8 mouse cellular contexts compared by ENCODE assay signal in the genomic region with DNA sequence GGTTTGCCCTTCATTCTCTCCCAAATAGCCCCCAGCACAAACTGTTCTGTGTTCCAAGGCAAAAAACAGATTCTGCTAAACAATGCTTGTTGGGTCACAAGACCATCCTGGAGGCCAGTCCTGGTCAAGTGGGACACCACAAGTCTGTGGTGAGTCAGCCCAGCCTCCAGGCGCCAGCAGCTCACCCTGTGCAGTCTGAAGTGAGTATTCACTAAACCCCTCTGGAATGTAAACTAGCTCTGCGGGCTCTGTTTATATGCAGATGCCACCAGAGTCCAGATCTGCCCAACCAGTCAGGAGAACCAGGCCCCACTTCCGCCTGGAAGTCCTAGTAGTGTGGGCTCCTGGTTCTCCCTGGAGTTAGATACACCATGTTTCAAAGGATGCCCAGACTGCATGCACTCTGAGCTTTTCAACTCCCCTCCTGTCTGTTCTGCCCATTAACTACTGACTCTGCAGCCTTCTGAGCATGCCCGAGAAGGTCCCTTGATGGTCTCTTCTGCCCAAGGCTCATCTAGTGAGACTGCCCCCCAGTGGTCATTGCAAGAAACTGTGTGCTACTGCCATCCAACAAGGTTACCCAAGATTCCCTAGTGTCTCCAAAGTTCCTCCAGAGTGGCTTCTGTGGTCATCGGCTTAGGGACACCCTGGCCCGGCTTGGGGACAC. TPM values are rescaled to one million over a fixed set of nuclear protein-coding genes. Genes with fewer than 3 reads are reported as not detected.
DNase-seq lines count a peak whose midpoint lies in the region; ATAC-seq and TF ChIP-seq lines count a peak whose summit lies in the region.

No protein-coding gene starts in this region.

- in situ Hi-C loops in ES-E14 (cut with MboI; ENCODE audit: low sequenced_read_pairs in 2 of 2, unreplicated experiment in 2 of 2) = no loop called here

- peaks cover 15% of the 10 kb centered on the region; the same call in 1 of the 2 replicates for H3K36me3 ChIP-seq in ES-E14 (ENCODE audit: control insufficient read depth, insufficient read depth, low read length, poor library complexity, severe bottlenecking)
- peaks cover 3% of the 10 kb centered on the region; the same call in 1 of the 2 replicates for H3K36me3 ChIP-seq in intestine, embryonic 14.5 days (ENCODE audit: control insufficient read depth, insufficient read depth, low read length)
- peaks cover 9% of the 10 kb centered on the region for H3K36me3 ChIP-seq in limb, embryonic 15.5 days

- peak; percentile 69 for DNase-seq in A20 (ENCODE audit: low read depth, low spot score)
- peak; percentile 87 for DNase-seq in ES-E14 (ENCODE audit: low read depth, low spot score)
- DNase-seq in cerebellum, adult 11 months = peak; percentile 41
- DNase-seq in gastrocnemius, postnatal 10 days = peak; percentile 57
- no peak for DNase-seq in intestine, embryonic 14.5 days (ENCODE audit: low spot score)
- DNase-seq in naive thymus-derived CD4-positive, alpha-beta T cell, adult 2 months (ENCODE audit: low read depth) = peak; percentile 69
- peak; percentile 65 for DNase-seq in thymus, postnatal 4 days

- WGBS in intestine, embryonic 14.5 days = 44% methylated on average over 6 of the region's 6 CpGs
- 55% methylated on average over 6 of the region's 6 CpGs for WGBS in limb, embryonic 15.5 days

- H3K4me3 ChIP-seq in ES-E14 (ENCODE audit: insufficient read depth in 1 of 2, low read depth in 1 of 2, low read length in 2 of 2, poor library complexity in 1 of 2, severe bottlenecking in 1 of 2) = 0 out of 4 replicates have a peak overlapping the region, but pooled peaks of 1 of the 2 experiments have one; percentile 15
- H3K4me3 ChIP-seq in intestine, embryonic 14.5 days (ENCODE audit: low read depth, low read length) = no peak overlapping the region
- no peak overlapping the region for H3K4me3 ChIP-seq in limb, embryonic 15.5 days

- peak overlapping the region; percentile 54 for H3K27ac ChIP-seq in ES-E14 (ENCODE audit: insufficient read depth, low read depth, low read length, poor library complexity, severe bottlenecking)
- peak overlapping the region; percentile 28; the same call in 1 of the 2 replicates for H3K27ac ChIP-seq in intestine, embryonic 14.5 days (ENCODE audit: low read depth)
- H3K27ac ChIP-seq in limb, embryonic 15.5 days = 0 out of 2 replicates have a peak overlapping the region, but pooled peaks have one; percentile 12

- H3K4me2 ChIP-seq in intestine, embryonic 14.5 days (ENCODE audit: low read length) = no peak overlapping the region
- H3K4me2 ChIP-seq in limb, embryonic 15.5 days = no peak overlapping the region

- H3K4me1 ChIP-seq in ES-E14 (ENCODE audit: control insufficient read depth in 2 of 2, insufficient read depth in 2 of 2, low read length in 2 of 2, poor library complexity in 1 of 2) = peaks cover 4 to 35% of the 10 kb centered on the region in 2 experiments; a peak in 3 of 4 replicates
- H3K4me1 ChIP-seq in intestine, embryonic 14.5 days (replicated peaks; ENCODE audit: control insufficient read depth, insufficient read depth, low read length) = peaks cover 37% of the 10 kb centered on the region
- peaks cover 62% of the 10 kb centered on the region for H3K4me1 ChIP-seq in limb, embryonic 15.5 days

- peak overlapping the region; percentile 38; the same call in 1 of the 2 replicates for H3K9ac ChIP-seq in ES-E14 (ENCODE audit: insufficient read depth, low read depth, low read length, poor library complexity, severe bottlenecking)
- no peak overlapping the region for H3K9ac ChIP-seq in intestine, embryonic 14.5 days (ENCODE audit: low read length)
- no peak overlapping the region for H3K9ac ChIP-seq in limb, embryonic 15.5 days

- peak; percentile 31; the same call in 1 of the 2 replicates for ATAC-seq in intestine, embryonic 14.5 days (replicated peaks; ENCODE audit: low FRiP score, low TSS enrichment, low read depth)
- ATAC-seq in limb, embryonic 15.5 days (ENCODE audit: insufficient number of reproducible peaks, low FRiP score, low TSS enrichment, low read depth) = no peak

- no peaks in the 10 kb centered on the region for H3K9me3 ChIP-seq in ES-E14 (ENCODE audit: control insufficient read depth, insufficient read depth, low read depth, low read length)
- H3K9me3 ChIP-seq in intestine, embryonic 14.5 days (ENCODE audit: control insufficient read depth, low read length) = no peaks in the 10 kb centered on the region
- H3K9me3 ChIP-seq in limb, embryonic 15.5 days = no peaks in the 10 kb centered on the region

- no peaks in the 10 kb centered on the region for H3K27me3 ChIP-seq in intestine, embryonic 14.5 days (replicated peaks; ENCODE audit: control insufficient read depth, insufficient read depth, low read length)
- H3K27me3 ChIP-seq in limb, embryonic 15.5 days = no peaks in the 10 kb centered on the region

TF ChIP-seq in ES-E14, 5 proteins besides CTCF, POLR2A, EP300 and RAD21:
- TF ChIP-seq CHD2 (IDR thresholded peaks at IDR 0.05; ENCODE audit: low read depth, low read length) (no peak), ZC3H11A (IDR thresholded peaks at IDR 0.05; ENCODE audit: borderline replicate concordance, low read depth, low read length) (no peak; the same call in 1 of the 2 replicates), HCFC1 (IDR thresholded peaks at IDR 0.05; ENCODE audit: borderline replicate concordance, insufficient read depth, low read length) (no peak; the same call in 1 of the 2 replicates), MAFK (IDR thresholded peaks at IDR 0.05; ENCODE audit: insufficient read depth, low read depth, low read length) (peak; percentile 20; the same call in 1 of the 2 replicates), ZNF384 (IDR thresholded peaks at IDR 0.05; ENCODE audit: low read depth, low read length) (no peak)

RNA-seq across cellular contexts. Expression of a gene that starts 39.9 kb away (rescaled TPM):
- total RNA-seq in ES-E14 (2012; rRNA removed) = 86.7 and 111 TPM in 2 replicates
- 100 to 1,000 TPM; 576 to 632 TPM for total RNA-seq in gastrocnemius, postnatal 10 days (2021)
- 313 and 325 TPM in 2 replicates for polyA plus RNA-seq in intestine, embryonic 14.5 days (2014; fragmentation: Nextera tagmentation; extraction: Ambion mirVana)
- 399 and 425 TPM in 2 replicates for polyA plus RNA-seq in limb, embryonic 15.5 days (2015; fragmentation: Nextera tagmentation; extraction: Ambion mirVana)
